Mouse (Mus musculus) adrenal gland, postnatal 36 days (tissue): Measurements from ENCODE around the gene Prep. TPM values are rescaled to one million over a fixed set of nuclear protein-coding genes. Genes with fewer than 3 reads are reported as not detected.
"Not testable (repeated sequence)": the region's sequence is repeated elsewhere in the genome, so short reads cannot be mapped to it uniquely, and the experiment has no call there.

ENCODE experiments used
- DNase-seq, 2 experiments: peaks; one replicate each; pipeline ENCODE4 v3.0.0; 2021; ENCODE audit warnings: mixed read lengths in 1 of 2
- total RNA-seq, 2 experiments: library from RNA; stranded (reverse); gene quantifications; 2 replicates each; pipeline ENCODE4 v1.2.3; 2021

Prep gene
- total RNA-seq, 2 experiments from 2014 or later: 20.6 to 26.0 TPM

- DNase-seq: no peak
Observed at GRCm38 (mm10) chr10:45075491-45076051, 8.6 kb downstream of the Prep start.

- no peak for DNase-seq
Observed at GRCm38 (mm10) chr10:45076585-45076984, 9.6 kb downstream of the Prep start.

GRCm38 (mm10) chr10:45077353-45077752 lies 10.3 kb downstream of the Prep start:
- no peak for DNase-seq

GRCm38 (mm10) chr10:45079756-45080155 lies 12.8 kb downstream of the Prep start:
- DNase-seq: no peak

- DNase-seq: no peak
Observed at GRCm38 (mm10) chr10:45080490-45080889, 13.5 kb downstream of the Prep start.

GRCm38 (mm10) chr10:45082730-45083129 lies 15.7 kb downstream of the Prep start:
- DNase-seq: no peak

GRCm38 (mm10) chr10:45084002-45084401 lies 17.0 kb downstream of the Prep start:
- DNase-seq: not testable (repeated sequence)

- DNase-seq: no peak
Observed at GRCm38 (mm10) chr10:45084471-45084870, 17.5 kb downstream of the Prep start.

GRCm38 (mm10) chr10:45085315-45085714 lies 18.3 kb downstream of the Prep start:
- DNase-seq: no peak

- DNase-seq: peak; percentile 54 to 55
Observed at GRCm38 (mm10) chr10:45086637-45087036, 19.6 kb downstream of the Prep start.

GRCm38 (mm10) chr10:45091462-45092079 lies 24.6 kb downstream of the Prep start:
- DNase-seq: no peak

- DNase-seq: no peak
Observed at GRCm38 (mm10) chr10:45092080-45093056, 25.4 kb downstream of the Prep start.

- peak; percentile 11 to 39 for DNase-seq
Observed at GRCm38 (mm10) chr10:45098751-45099150, 31.7 kb downstream of the Prep start.

GRCm38 (mm10) chr10:45100473-45100872 lies 33.5 kb downstream of the Prep start:
- no peak for DNase-seq

GRCm38 (mm10) chr10:45103184-45103583 lies 36.2 kb downstream of the Prep start:
- peak; percentile 24 to 29 for DNase-seq

- DNase-seq: peak; percentile 17 to 45
Observed at GRCm38 (mm10) chr10:45104098-45104497, 37.1 kb downstream of the Prep start.

GRCm38 (mm10) chr10:45104535-45105079 lies 37.6 kb downstream of the Prep start:
- no peak for DNase-seq

- DNase-seq: no peak
Observed at GRCm38 (mm10) chr10:45106541-45106940, 39.5 kb downstream of the Prep start.

GRCm38 (mm10) chr10:45107313-45107712 lies 40.3 kb downstream of the Prep start:
- no peak for DNase-seq

- DNase-seq: no peak
Observed at GRCm38 (mm10) chr10:45109041-45109440, 42.0 kb downstream of the Prep start.

GRCm38 (mm10) chr10:45109974-45110373 lies 43.0 kb downstream of the Prep start:
- DNase-seq: no peak

GRCm38 (mm10) chr10:45112927-45113326 lies 45.9 kb downstream of the Prep start:
- DNase-seq: no peak

GRCm38 (mm10) chr10:45114462-45114861 lies 47.5 kb downstream of the Prep start:
- no peak for DNase-seq
